Mouse (Mus musculus): ENCODE measurements at regions not wholly inside any gene's neighbourhood (a gene's known extent, or its start where the extent isn't known, plus 50 kb on each side); places are given as distances from the start of the nearest gene placed in this dataset.
"Not testable (repeated sequence)": the region's sequence is repeated elsewhere in the genome, so short reads cannot be mapped to it uniquely, and the experiment has no call there.

DNA sequence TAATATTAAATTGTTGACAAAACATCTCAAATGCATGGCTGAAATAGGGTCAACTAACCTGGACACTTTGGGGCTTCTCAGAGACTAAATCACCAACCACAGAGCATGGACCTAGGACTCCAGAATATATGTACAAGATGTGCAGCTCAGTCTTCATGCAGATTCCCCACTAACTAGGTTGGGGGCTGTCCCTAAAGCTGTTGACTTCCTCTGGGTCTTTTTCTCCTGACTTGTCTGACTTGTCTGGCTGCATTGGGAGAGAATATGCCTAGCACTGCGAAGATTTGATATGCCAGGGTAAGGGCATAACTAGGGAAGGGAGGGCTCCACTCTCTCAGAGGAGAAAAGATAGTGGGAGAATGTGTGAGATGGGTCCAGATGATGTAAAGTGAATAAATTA is 681.9 kb upstream of the Zfp386 start:
- TF ChIP-seq POLR2A (IDR thresholded peaks at IDR 0.05; ENCODE audit: low read depth, low read length); CTCF (IDR thresholded peaks at IDR 0.05; ENCODE audit: extremely low read depth, insufficient read length, insufficient replicate concordance, low read depth, low read length): not testable (repeated sequence)
